Mouse (Mus musculus) bone marrow, adult 2 months (tissue): ENCODE results near the gene Lbx2. TPM values are rescaled to one million over a fixed set of nuclear protein-coding genes. Genes with fewer than 3 reads are reported as not detected.

Experiments used
- H3K27ac ChIP-seq: fragments of 200-500 bp; 2 replicates; pipeline ENCODE4 v1.5.1; 2012; ENCODE audit warnings: low read depth, mild to moderate bottlenecking, control low read depth, inconsistent platforms, low read length; ENCODE audit not compliant: control insufficient read depth, poor library complexity, insufficient read depth
- H3K4me1 ChIP-seq: fragments of 200-500 bp; 2 replicates; pipeline ENCODE4 v1.6.1; 2011; ENCODE audit warnings: low read length; ENCODE audit not compliant: control insufficient read depth, insufficient read depth
- H3K4me3 ChIP-seq: fragments of 200-500 bp; replicated peaks from 2 replicates; pipeline ENCODE3; 2011; ENCODE audit warnings: mild to moderate bottlenecking, low read depth, low read length, control low read depth; ENCODE audit not compliant: control insufficient read depth
- CTCF ChIP-seq: fragments of 200-500 bp; IDR thresholded peaks from 2 replicates; pipeline ENCODE4 v1.5.1; 2011; ENCODE audit warnings: low read length, control low read depth; ENCODE audit not compliant: control insufficient read depth, insufficient read depth
- POLR2A ChIP-seq: fragments of 200-500 bp; IDR thresholded peaks from 2 replicates; pipeline ENCODE4 v1.6.1; 2011; ENCODE audit warnings: low read depth, mild to moderate bottlenecking, control low read depth, low read length, borderline replicate concordance; ENCODE audit not compliant: control insufficient read depth
- whole genome bisulfite sequencing: fragments of 180-500 bp; shearing (Covaris S2); methylation state at CpG from one replicate; pipeline ENCODE4 v1.1.7; 2018; 5-methylcytosine and 5-hydroxymethylcytosine counted together
- polyA plus RNA-seq: library from polyadenylated mRNA; stranded (reverse); fragments of >200 nt; gene quantifications from 2 replicates; pipeline ENCODE4 v1.2.4, GENCODE M21; 2011; ENCODE audit warnings: low replicate concordance; ENCODE audit not compliant: missing spikeins, insufficient read depth, insufficient read length

The Lbx2 gene
- polyA plus RNA-seq, 1 experiment = not detected

GRCm38 (mm10) chr6:83135571-83136161, 49.5 kb downstream of the Lbx2 start:
- WGBS = 30% methylated on average over 37 of the region's 37 CpGs
- peaks cover 5% of the 10 kb centered on the region; the same call in 1 of the 2 replicates for H3K4me1 ChIP-seq
- TF ChIP-seq POLR2A (no peak), CTCF (no peak)
- H3K4me3 ChIP-seq = peak overlapping the region; percentile 31
- H3K27ac ChIP-seq = no peak overlapping the region

GRCm38 (mm10) chr6:83136291-83136880, 50.2 kb downstream of the Lbx2 start:
- Histone ChIP-seq H3K4me1 (peaks cover 3% of the 10 kb centered on the region; the same call in 1 of the 2 replicates), H3K27ac (no peak overlapping the region)

GRCm38 (mm10) chr6:83136881-83137575, 50.9 kb downstream of the Lbx2 start:
- no peak overlapping the region; the same call in 1 of the 2 replicates for H3K27ac ChIP-seq
- WGBS = 4% methylated on average over 26 of the region's 26 CpGs
- TF ChIP-seq CTCF (no peak), POLR2A (no peak)

More at GRCm38 (mm10) chr6:83136291-83136880, 50.2 kb downstream of the Lbx2 start:
- WGBS = 56% methylated on average over 5 of the region's 5 CpGs
- TF ChIP-seq CTCF = no peak
- no peak for TF ChIP-seq POLR2A
- no peak overlapping the region for H3K4me3 ChIP-seq

GRCm38 (mm10) chr6:83137576-83137950, 51.4 kb downstream of the Lbx2 start:
- WGBS = under 1% methylated on average over 12 of the region's 12 CpGs
- Histone ChIP-seq H3K4me1 (peaks cover 3% of the 10 kb centered on the region; the same call in 1 of the 2 replicates), H3K27ac (no peak overlapping the region), H3K4me3 (peak overlapping the region; percentile 35)
- TF ChIP-seq CTCF (no peak), POLR2A (0 out of 2 replicates have a peak, but pooled peaks have one; percentile 8)

More at GRCm38 (mm10) chr6:83136881-83137575, 50.9 kb downstream of the Lbx2 start:
- Histone ChIP-seq H3K4me1 (peaks cover 3% of the 10 kb centered on the region; the same call in 1 of the 2 replicates), H3K4me3 (peak overlapping the region; percentile 35)

Other genes with a start within 250 kb of the Lbx2 start
- gene Sema4f, start 146.6 kb upstream of the Lbx2 start, polyA plus RNA-seq = 0.65 and 3.2 TPM in 2 replicates
- gene M1ap, start 139.5 kb upstream of the Lbx2 start, polyA plus RNA-seq = 3.6 and 10.3 TPM in 2 replicates
- gene Dok1, start 52.9 kb upstream of the Lbx2 start, polyA plus RNA-seq = 26.6 and 39.6 TPM in 2 replicates
- 6.9 and 13.3 TPM in 2 replicates for gene Loxl3, start 52.2 kb upstream of the Lbx2 start, polyA plus RNA-seq
- gene Aup1, start 31.8 kb upstream of the Lbx2 start, polyA plus RNA-seq = 142 and 337 TPM in 2 replicates
- gene Htra2, start 31.1 kb upstream of the Lbx2 start, polyA plus RNA-seq = 115 and 145 TPM in 2 replicates
- 5.3 and 13.5 TPM in 2 replicates for gene Dqx1, start 28.5 kb upstream of the Lbx2 start, polyA plus RNA-seq
- gene Tlx2, start 16.1 kb upstream of the Lbx2 start, polyA plus RNA-seq = not detected in 2 replicates
- 32.0 and 40.8 TPM in 2 replicates for gene Pcgf1, start 8.5 kb upstream of the Lbx2 start, polyA plus RNA-seq
- gene Ccdc142, start 15.2 kb downstream of the Lbx2 start, polyA plus RNA-seq = 1.1 and 2.5 TPM in 2 replicates
- 4.2 and 7.7 TPM in 2 replicates for gene Gm42688, start 15.2 kb downstream of the Lbx2 start, polyA plus RNA-seq
- gene Mrpl53, start 22.7 kb downstream of the Lbx2 start, polyA plus RNA-seq = 20.2 and 49.7 TPM in 2 replicates
- 20.6 and 29.6 TPM in 2 replicates for gene Mogs, start 29.1 kb downstream of the Lbx2 start, polyA plus RNA-seq
- gene Wbp1, start 35.2 kb downstream of the Lbx2 start, polyA plus RNA-seq = 30.0 and 41.2 TPM in 2 replicates
- 6.6 and 16.6 TPM in 2 replicates for gene Ino80b, start 39.1 kb downstream of the Lbx2 start, polyA plus RNA-seq
- gene Rtkn, start 49.1 kb downstream of the Lbx2 start, polyA plus RNA-seq = 1.3 and 1.6 TPM in 2 replicates
- not detected in 2 replicates for gene Wdr54, start 70.0 kb downstream of the Lbx2 start, polyA plus RNA-seq
- gene 1700003E16Rik, start 70.0 kb downstream of the Lbx2 start, polyA plus RNA-seq = not detected in 2 replicates
- 31.5 and 76.8 TPM in 2 replicates for gene Dctn1, start 79.6 kb downstream of the Lbx2 start, polyA plus RNA-seq
- gene Slc4a5, start 133.5 kb downstream of the Lbx2 start, polyA plus RNA-seq = 1.1 TPM in 1 of 2 replicates, not detected in the other
- 22.0 and 30.0 TPM in 2 replicates for gene Mthfd2, start 239.5 kb downstream of the Lbx2 start, polyA plus RNA-seq
- 24.6 and 31.2 TPM in 2 replicates for gene Mob1a, start 239.6 kb downstream of the Lbx2 start, polyA plus RNA-seq